Mouse (Mus musculus) C2C12 (cell line): ENCODE data around the gene Tdrkh.

Source experiments
- CTCF ChIP-seq: IDR thresholded peaks from one replicate; pipeline ENCODE4 v1.5.1; 2011; ENCODE audit not compliant: control insufficient read depth, insufficient read depth, insufficient read length
- MYOD1 ChIP-seq: IDR thresholded peaks from one replicate; pipeline ENCODE4 v1.6.1; 2011; ENCODE audit warnings: low read depth; ENCODE audit not compliant: control insufficient read depth, insufficient read length

- no peak for TF ChIP-seq CTCF
- TF ChIP-seq MYOD1 = no peak
These were observed 23.3 kb downstream of the Tdrkh start for GRCm38 (mm10) chr3:94436420-94436819.
